Mouse (Mus musculus): ENCODE results near the gene Adamts15.

The Adamts15 gene

DNA sequence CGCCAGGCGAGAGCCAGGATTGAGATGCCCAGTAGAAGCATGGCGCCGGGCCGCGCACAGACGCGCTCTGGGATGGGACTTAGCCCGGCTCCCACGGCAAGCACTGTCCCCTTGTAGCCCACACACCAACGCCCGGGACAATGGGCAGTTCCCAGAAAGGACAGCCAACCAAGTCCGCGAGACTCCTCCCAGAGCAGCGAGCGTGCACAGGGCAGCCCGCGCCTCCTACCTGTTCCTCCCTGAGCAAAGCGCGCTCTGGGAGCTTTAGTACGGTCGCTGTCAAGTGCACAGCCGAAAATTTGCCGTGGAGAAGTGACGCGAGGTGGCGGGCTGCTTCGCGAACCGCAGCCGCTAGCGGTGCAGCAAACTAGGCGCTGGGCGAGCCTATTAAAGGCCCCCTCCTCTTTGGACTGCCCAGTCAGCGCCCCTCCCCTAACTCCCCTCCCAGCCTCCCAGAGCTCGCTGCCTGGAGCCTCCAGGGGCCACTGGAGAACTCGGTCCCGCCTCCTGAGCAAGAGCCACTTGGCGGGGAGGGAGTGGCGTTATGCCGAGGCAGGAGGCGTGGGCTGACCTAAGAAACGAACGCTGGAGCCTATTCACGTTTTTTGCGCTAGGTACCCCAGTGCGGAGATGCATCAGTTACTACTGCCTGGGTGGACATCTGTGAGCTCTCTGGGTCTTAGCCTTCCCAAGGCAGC lies at the start of gene Adamts15:
Gene Adamts15 (minus strand): TSS at position 256 of the 698 bp plus-strand sequence.
- DNase-seq, result peak; percentile 66 to 76

DNA sequence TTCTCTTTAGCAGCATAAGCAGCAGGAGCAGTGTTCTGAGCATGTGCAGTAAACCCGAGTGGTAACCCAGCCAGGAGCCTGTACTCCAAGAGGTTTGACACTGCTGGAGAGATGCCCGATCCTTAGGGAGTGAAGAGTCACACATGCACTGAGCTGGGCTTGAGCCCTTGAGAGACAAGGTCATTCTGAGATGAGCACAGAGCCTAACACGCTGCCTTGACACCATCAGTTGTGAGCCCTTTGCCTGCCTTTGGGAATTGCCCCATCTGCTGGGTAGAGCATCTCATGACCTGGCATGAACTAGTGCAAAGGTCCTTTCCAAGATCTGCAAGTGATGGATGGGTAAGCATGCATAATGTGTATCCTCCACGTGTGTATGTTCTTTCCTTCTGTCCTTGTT lies 49.7 kb upstream of the Adamts15 start:
- no peak for DNase-seq

DNA sequence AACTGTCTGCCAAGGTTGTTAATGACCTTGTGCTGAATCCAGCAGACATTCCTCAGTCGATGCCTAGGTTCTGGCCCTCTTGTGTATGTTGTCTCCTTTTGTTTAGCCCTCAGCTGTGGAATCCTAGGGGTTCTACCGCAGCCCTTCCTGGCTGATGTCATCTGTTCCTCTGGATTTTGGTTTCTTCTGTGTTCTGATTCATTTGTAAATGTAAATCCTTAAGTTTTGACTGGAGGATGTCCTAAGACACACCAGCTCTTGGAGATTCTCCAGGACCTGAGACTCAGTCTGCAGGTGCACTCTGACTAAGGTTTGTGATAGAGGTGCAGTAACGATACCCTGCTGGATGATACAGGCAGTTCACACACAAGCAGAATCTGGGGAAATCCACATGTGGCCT lies 47.7 kb upstream of the Adamts15 start:
- no peak for DNase-seq

DNA sequence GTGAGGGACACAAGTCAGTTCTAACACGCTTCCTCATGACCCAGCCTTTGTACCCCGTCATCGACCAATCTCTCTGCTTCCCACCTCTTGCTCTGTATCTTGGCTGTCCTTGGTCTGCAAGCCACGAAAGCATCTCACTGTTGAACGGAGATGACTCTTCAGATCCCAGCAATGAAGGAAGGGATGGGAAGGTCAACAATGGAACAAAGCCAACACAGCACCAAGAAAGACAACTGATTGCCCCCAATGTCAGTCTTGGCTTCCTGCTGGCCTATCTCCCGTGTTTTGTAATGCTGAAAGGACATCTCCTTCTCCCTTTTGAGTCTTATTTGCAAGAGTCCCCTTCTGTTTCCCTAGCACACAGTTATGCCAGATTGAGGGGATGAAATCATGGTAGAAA lies 45.9 kb upstream of the Adamts15 start:
- DNase-seq, result no peak

DNA sequence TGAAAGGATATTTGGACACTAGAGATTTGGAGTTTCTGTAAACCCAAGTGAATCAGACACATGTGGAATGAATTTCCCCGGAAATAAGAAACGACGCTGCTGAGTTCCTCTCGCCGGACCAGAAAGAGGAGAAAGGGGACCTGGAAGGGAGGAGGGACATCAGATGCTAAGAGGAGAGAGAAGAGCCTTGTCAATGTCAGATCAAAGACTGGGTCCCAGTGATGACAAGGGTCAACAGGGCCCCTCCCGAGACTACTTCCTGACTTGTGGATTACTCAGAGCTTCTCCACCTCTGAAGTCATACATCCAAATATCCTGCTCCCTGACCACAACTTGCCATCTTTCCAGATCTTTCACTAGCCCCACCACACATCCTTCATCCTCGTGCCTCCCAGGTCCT lies 44.6 kb upstream of the Adamts15 start:
- no peak for DNase-seq

DNA sequence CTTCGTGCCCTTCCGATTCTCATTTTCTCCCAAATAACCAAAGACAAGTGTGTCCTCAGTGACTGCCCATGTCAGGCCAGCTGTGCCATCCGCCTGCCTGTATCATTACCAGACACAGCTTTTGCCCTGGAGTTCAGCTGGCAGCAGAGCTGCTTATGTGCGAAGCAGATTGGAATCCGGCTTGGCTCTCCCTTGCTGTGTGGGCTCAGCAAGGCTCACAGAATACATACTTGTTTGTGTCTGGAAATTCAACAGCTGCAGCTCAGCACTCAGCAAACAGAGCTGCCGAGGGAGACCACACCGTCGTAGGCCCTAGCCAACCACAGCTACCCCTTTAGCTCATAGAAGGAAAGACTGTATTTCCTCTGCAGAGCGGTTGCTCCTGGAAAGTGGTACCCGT lies 42.4 kb upstream of the Adamts15 start:
- no peak for DNase-seq

DNA sequence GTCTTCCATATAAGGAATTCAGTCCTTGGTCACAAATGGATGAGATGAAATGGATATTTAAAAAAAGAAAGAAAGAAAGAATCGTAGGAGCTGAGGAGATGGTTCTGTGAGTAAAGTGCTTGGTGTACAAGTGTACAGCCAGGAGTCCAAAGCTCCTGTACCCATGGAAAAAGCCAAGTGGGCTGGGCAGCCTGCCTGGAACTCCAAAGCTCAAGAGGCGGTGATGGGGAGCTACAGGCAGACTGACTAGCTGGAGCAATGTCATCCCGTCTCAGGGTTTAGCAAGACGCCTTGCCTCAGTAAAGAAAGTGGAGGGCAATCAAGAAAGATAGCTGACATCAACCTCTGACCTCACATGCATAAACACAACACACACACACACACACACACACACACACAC lies 41.5 kb upstream of the Adamts15 start:
- peak in 1 of 2 experiments; percentile 25 for DNase-seq

DNA sequence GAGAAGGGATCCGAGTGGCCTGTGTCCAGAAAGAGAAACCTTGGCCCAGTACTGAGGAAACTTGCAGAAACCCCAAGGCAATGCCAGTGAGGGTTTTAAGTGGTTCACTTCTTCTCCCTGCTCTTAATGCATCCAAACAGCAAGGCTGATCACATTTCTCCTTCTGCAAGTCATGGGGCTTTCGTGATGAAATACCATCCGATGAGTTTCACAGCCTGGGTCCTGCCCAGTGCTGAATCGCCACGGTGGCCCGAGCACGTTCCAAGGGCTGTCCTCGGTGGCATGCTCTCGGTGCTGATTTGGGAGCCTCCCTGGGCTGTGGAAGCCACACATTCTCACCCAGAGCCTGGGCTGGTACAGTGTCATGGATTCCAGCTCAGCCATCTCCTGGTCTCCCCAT lies 33.0 kb upstream of the Adamts15 start:
- DNase-seq, result no peak

DNA sequence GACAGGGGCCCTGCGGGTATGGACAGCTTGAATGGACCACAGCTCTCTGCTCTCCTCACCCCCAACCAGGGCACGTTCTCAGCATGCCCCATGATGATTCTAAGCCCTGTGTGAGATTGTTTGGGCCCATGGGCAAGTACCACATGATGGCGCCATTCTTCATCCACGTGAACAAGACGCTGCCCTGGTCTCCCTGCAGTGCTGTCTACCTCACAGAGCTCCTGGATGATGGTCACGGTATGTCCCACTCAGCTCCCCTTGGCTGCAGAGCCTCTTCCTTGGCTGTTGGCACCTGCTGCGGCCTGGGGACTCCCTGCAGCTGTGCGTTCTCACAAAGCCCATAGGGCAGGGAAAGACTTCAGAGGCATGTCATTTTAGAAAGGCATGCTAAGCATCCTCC lies 31.0 kb upstream of the Adamts15 start:
- DNase-seq, result peak in 1 of 2 experiments; percentile 41

DNA sequence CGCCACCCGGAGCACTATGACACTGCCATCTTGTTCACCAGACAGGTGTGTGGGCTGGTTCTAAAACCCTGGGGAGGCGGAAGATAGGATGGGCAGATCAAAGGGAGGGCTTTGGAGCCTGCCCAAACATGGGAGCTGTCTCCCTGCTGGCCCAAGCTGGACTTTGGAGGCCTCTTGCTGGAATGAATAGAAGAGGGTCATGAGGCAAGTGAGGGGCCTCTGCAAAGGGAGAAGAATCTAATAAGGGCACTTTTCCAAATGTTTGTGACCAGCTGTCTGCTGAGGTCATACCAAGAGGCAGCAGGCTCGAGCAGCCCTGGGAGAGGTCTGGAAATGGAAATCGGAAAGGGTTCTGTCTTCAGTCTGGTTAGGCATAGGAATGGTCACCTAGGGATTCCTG lies 29.2 kb upstream of the Adamts15 start:
- DNase-seq, result no peak

DNA sequence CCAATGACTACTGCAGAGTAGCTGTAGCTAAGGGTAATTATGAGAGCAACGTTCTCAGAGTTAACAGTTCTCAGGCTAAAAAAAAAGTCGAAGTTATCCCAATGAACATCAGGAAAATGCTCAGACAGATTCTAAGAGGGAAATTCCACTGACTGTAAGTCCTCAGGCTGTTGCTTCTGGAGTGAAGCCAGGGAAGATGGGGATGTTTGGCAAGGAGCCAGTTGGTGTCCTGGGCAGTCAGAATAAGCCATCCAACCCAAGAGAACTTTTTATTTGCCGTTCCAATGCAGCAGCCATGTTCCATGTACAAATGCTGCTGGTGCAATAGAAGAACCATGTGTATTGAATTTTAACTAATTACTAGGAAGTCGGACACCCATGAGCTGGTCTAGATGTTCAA lies 28.3 kb upstream of the Adamts15 start:
- no peak for DNase-seq

DNA sequence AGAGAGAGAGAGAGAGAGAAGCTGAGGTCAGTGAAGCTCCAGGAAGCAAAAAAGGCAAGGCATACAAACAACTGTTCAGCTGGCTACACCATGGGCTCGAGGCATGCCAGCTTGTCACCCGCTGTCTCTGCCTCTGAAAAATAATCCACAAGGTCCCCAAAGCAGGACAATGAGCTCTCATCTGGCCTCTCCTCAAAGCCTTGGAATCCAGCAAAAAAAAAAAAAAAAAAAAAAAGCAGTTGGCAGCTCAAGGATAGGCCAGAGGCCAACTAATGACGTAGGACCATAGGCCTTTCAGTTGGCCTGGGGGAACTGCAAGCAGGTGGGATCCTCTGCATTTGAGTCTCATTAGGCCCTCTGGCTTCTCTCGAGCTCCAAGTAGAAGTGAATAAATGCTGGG lies 27.7 kb upstream of the Adamts15 start:
- no peak for DNase-seq

DNA sequence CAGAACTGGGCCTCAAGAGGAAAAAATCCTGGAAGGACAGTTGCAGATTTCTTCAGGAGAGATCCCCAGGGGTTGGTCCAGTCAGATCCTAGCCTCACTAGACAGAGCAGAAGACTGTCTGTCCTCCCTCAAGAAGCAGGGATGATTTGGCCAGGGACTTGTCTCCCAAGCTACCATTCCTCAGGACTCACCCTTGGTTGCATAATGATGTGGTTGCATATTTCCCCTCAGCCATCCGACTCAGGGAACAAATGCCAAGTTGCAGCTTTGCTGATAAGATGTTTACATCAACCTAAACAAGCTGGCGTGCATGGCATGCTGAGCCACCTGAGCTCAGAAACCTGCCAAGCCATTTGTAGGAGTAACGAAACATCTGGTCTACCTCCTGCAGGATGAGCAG lies 27.2 kb upstream of the Adamts15 start:
- no peak for DNase-seq

DNA sequence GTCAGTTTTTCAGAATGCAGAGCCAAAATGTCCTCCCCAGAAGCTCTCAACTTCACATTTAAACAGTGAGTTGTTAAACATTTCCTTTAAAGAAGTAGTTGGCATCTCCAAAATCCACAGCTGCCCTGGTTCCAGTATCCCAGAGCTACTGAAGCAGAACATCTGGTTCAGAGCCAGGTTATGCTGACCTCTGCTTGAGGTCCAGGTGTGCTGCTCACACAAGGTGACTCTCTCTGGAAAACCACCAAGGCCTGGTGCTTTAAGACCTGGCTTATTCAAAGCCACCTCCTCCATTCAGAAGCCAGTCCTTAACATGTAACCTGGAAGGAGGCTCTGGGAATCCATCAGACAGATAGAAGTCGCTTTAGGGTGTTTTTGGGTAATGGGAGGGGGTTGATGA lies 23.0 kb upstream of the Adamts15 start:
- peak; percentile 33 to 60 for DNase-seq

DNA sequence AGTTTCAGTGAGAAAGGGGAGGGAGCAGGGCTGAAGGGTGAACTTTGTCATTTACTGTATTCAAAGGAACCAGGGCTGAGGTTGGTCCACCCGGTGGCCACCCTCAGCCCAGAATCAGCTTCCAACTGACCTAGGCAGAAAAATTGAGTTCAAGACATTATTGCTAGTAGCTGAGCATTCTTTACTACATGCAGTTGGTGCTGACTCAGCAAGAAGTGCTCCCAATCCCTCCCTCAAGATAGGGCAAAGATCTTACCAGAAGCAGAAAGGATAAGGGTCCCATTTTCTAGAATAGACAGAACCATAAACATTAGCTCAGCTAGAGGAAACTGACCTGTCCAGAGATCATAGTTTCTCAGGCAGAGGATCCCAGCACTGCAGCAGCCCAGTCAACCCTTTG lies 22.0 kb upstream of the Adamts15 start:
- no peak for DNase-seq

DNA sequence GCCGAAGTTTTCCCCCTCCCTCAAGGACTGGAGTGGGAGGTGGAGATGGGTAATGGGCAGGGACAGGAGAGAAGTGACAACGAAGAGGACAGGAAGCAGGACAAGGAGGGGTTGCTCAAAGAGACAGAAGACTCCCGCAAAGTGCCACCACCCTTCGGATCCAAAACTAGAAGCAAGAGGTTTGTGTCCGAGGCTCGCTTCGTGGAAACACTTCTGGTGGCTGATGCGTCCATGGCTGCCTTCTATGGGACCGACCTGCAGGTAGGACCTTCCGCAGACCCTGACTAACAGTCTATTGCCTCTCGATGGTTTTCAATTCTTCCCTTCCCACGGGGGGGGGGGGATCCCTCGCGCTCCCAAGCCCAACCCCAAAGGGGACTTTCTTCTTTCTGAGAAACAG lies 21.1 kb upstream of the Adamts15 start:
- no peak for DNase-seq

DNA sequence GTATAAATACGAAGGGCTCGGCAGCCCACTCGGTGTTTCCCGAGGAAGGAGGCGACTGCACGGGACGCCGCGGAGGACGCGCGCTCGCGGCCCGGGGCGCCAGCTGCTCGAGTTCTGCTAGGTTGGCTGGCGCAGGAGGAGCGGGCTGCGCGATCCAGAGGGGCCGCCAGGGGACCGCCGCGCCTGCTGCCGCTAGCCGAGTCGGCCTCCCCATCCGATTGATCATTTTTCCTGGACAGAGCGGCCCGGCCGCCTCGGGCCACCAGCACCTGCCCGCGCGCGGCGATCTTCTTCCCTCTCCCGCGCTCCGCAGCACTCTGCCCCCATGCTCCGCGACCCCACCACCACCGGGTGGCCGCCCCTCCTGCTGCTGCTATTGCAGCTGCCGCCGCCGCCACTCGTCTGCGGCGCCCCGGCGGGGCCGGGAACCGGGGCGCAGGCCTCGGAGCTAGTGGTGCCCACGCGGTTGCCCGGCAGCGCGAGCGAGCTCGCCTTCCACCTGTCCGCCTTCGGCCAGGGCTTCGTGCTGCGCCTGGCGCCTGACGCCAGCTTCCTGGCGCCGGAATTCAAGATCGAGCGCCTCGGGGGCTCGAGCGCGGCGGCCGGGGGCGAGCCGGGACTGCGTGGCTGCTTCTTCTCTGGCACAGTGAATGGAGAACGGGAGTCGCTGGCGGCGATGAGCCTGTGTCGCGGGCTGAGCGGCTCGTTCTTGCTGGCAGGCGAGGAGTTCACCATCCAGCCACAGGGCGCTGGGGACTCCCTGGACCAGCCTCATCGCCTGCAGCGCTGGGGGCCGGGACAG lies 20.5 kb upstream of the Adamts15 start, which contains the start of gene Adamts8:
Gene Adamts8 (plus strand): TSS at position 51 of the 802 bp plus-strand sequence.
- DNase-seq, result no peak

DNA sequence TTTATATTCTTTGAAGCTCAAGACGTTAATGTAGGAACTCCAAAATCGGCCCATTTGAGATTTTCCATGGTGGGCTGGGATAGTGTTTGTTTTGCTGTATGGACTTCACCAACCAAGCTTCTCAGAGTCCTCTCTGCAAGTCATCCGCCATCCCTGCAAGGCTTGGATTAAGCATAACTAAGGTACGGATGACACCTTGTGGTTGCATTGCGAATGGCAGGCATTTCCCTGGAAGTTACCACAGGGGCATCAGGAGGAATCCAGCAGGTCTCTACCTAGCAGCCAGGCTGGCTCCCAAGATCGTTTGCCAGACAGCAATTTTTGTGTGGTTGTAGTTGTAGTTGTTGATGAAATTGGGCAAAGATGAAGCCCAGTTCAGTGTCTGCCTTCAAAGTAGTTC lies 18.1 kb upstream of the Adamts15 start:
- DNase-seq, result peak; percentile 80 to 95

DNA sequence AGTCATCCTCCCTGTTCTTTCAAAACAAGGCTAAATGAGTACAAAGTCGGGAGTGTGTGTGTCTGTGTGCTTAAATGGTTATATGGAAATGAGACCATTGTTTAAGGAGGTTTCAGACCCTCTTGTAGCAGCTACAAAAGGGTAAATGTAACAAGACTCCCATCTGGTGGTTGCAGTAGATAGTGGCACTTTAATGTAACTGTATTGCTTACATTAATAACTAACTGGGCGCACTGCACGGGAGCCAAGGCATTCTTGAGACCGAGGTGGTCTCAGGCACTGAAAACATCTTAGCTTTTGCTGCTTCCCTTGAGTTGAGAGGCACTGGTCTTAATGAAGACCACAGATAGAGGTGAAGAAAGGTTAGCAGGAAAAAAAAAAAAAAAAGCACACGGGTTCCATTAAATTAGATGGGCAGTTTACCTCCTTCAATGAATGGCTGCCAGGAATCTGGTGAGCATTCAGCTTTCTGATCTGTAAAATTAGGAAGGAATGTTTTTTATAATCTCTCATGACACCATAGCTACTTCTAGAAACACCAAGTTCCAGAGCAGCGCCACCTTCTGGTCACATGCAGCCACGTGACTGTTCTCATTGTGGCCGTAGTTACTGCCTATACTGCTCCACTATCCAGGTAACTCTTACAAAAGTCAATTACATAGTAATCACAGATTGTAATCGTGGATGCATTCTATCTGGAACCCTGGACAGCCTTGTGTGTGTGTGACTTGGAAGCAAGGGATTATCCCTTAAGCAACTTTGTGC lies 14.6 kb upstream of the Adamts15 start:
- DNase-seq, result peak; percentile 45 to 64

DNA sequence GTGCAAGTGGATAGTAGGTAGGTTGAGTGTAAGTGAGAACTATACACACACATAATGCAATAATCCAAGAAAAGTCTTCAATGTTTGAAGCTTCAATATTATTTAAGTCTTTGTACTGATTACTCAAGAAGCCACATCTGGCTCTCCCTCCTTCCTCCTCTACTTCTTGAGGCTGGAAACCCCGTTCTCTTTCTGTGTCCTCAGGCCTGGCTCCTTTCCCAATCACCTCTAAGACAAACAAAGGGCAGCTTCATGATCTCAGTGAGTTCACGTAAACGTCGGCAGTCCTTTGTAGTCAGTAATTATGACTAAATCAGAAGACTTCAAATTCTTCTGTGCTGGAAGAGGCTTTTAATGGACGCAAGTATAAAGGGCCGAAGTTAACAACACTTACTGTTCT lies 12.6 kb upstream of the Adamts15 start:
- DNase-seq, result no peak

DNA sequence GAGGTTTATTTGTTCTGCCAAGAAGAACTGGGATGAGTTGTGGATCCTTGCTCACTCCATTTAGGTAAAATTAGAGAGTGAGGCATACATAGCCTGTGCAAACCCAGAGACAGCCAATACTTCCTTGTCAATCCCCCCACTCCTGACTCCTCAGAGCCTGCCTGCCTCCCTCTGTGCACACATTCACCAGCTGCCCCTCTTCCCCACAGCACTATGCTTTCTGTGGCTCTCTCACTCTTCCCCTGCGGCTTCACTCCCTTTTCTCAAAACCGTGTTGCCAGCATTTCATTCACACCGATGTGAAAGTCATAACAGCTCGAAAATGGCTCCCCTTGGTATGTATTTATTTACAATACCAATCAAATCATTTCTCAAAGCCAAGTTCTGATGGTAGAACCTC lies 10.1 kb upstream of the Adamts15 start:
- no peak for DNase-seq

DNA sequence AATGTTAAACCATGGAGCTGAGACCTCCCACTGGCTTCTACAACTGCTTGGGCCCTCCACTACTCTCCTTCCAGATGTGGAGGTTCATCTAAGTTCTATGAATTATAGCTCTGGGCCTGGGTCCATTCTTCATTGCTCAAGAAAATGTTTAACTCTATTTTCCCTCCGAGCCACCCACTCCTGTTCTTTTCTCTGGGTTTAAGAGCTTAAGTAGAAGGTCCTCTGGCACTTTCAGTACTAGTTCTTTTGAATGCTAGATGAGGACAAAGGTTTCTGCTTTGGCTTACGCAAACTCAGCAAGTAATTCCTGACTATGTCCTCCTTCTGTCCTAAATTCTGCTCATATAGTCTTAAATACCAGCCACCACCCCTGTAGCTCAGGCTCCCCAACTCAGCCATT lies 6.5 kb upstream of the Adamts15 start:
- no peak for DNase-seq

DNA sequence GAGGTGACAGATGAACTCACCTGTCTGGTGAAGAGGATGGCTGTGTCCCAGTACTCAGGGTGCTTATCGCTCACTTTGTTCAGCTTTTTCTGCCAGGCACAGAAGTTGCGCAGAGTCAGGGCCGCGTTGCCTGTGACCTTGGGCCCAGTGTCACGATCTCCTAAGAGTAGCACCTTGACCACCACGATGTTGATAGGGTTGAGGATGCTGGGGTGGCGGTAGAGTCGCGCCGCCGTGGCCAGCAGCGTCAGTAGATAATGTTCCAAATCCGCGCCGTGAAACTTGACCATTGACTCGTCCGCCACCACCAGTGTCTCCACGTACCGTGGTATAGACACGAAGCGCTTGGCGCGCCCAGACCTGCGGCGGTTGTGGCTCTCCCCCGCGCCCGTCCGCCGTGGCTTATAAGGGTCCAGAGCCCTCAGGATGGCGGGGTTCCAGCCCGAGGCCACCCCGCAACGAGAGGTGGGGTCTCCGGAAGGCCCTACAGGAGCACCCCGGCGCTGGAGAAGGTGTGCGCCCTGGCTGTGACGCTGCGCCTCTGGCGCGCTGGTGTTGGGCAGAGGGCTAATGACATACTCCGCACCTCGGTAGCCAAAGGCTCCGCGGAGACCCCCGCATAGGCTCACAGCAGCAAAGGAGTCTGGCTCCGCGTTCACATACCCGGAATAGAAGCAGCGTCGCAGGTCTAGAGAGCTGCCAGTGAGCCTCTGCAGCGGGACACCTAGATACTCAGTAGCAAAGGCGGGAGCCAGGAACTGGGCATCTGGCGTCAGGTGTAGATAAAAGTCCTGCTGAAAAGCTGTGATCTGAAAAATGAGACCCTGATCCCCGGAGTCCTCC lies 770 bp downstream of the Adamts15 start:
- no peak for DNase-seq

Measured in kidney, adult 8-10 months (tissue).